Mouse (Mus musculus) ovary, adult 10 weeks (tissue): ENCODE measurements around the gene Socs7. TPM values are rescaled to one million over a fixed set of nuclear protein-coding genes. Genes with fewer than 3 reads are reported as not detected.

Experiments used
- polyA plus RNA-seq: library from polyadenylated mRNA; stranded (reverse); fragments of 350-450 nt; fragmentation: Illumina TruSeq; extraction: RNeasy Lipid Tissue Mini Kit (QIAGEN cat#74804); gene quantifications from one replicate; pipeline ENCODE4 v1.2.3, GENCODE M21; 2014

The Socs7 gene
- 24.3 TPM for polyA plus RNA-seq

GRCm38 (mm10) chr11:97361948-97362648 lies at the start of gene Socs7:
Socs7 (plus strand) TSS chr11:97362551.

GRCm38 (mm10) chr11:97315504-97316503 lies 46.5 kb upstream of the Socs7 start, which contains the start of gene Mrpl45:
Mrpl45 (plus strand) TSS chr11:97315716.

DNA sequence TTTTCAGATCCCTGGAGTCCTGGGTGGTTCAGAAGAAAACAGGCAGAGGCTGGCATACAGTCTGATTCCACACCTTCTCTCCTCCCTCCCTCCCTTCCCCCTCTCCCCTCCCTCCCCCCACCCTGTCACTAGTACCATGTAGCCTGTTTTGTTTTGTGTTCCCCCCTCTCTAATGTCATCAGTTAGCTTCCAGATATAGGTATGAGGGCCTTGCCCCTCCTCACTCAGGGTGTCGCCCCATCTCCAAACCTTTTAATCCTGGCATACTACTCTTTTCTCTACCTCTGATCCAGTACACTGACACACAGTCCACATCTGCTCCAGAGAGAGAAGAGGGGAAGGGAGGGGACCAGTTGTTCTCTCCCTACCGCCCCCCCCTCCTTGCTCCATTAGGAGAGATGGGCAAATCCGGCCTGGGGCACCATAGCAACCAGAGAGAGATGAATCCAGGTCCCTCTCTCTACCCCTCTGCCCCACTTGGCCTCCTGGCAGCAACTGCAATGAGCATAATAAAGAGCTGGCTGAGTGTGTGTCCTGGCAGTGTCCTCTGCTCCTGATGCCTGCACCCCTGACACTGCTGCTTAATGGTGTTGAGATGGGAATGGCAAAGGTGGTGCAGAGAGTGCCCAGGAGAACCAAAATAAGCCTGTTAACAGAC lies 10.2 kb upstream of the Socs7 start, which contains the start of gene Gpr179:
Gene Gpr179 (minus strand): TSS at position 51 of the 658 bp plus-strand sequence.

DNA sequence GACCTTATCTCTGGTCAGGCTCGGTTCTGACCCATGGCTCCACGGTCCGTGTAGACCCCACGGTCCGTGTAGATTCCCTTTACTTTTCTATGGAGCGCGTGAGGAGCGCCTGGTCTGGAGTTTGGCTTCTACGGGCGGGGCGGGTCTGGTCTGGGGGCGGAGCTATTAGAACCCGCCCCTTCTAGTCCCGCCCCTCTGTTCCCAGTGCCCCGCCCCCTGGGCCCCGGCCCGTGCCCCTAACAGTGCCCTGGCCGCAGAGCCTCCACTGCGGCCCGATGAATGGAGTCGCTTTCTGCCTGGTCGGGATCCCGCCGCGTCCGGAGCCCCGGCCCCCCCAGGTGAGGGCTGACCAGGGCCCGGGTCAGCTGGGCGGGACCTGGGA lies 53.0 kb downstream of the Socs7 start, which contains the start of gene Arhgap23:
Gene Arhgap23 (plus strand): TSS at position 204 of the 382 bp plus-strand sequence.

Other genes with a start within 250 kb of the Socs7 start
- not detected for gene Tbx21, start 247.2 kb upstream of the Socs7 start, polyA plus RNA-seq
- not detected for gene Tbkbp1, start 211.1 kb upstream of the Socs7 start, polyA plus RNA-seq
- 205 TPM for gene Kpnb1, start 174.7 kb upstream of the Socs7 start, polyA plus RNA-seq
- gene Npepps, start 81.9 kb upstream of the Socs7 start, polyA plus RNA-seq: 136 TPM
- gene Mrpl45, start 46.8 kb upstream of the Socs7 start, polyA plus RNA-seq: 26.3 TPM
- gene Gpr179, start 10.5 kb upstream of the Socs7 start, polyA plus RNA-seq: 0.11 TPM
- gene Arhgap23, start 53.0 kb downstream of the Socs7 start, polyA plus RNA-seq: 7.1 TPM
- not detected for gene 4933428G20Rik, start 137.8 kb downstream of the Socs7 start, polyA plus RNA-seq
- gene Srcin1, start 213.6 kb downstream of the Socs7 start, polyA plus RNA-seq: 1.8 TPM